Mouse (Mus musculus): ENCODE data around the gene Tlcd1.

Tlcd1 gene

GRCm38 (mm10) chr11:78161169-78161568 lies 15.3 kb upstream of the Tlcd1 start:
- CTCF ChIA-PET: no interaction called here

- CTCF ChIA-PET: interaction anchor here (1.0 kb wide), 2 partner anchors 10 to 15 kb away, joined by 3 read pairs; no protein-coding TSS in a partner anchor
Observed at GRCm38 (mm10) chr11:78161968-78162367, 14.5 kb upstream of the Tlcd1 start.

GRCm38 (mm10) chr11:78162504-78162903 lies 14.0 kb upstream of the Tlcd1 start:
- CTCF ChIA-PET: interaction anchor here (1.0 kb wide), 2 partner anchors 9 to 15 kb away, joined by 3 read pairs; no protein-coding TSS in a partner anchor

GRCm38 (mm10) chr11:78163045-78163444 lies 13.5 kb upstream of the Tlcd1 start:
- CTCF ChIA-PET: interaction anchor here (1.0 kb wide), 1 partner anchor 9 kb away, joined by 3 read pairs; no protein-coding TSS in a partner anchor

GRCm38 (mm10) chr11:78163681-78164603 lies 12.6 kb upstream of the Tlcd1 start:
- CTCF ChIA-PET: interaction anchor here (0.7 kb wide), 1 partner anchor 138 kb away, joined by 3 read pairs; no protein-coding TSS in a partner anchor

GRCm38 (mm10) chr11:78164604-78164923 lies 11.9 kb upstream of the Tlcd1 start:
- CTCF ChIA-PET: interaction anchor here (0.7 kb wide), 1 partner anchor 139 kb away, joined by 3 read pairs; no protein-coding TSS in a partner anchor

GRCm38 (mm10) chr11:78164924-78165760 lies 11.4 kb upstream of the Tlcd1 start, which contains the start of gene Traf4:
Traf4 (minus strand) TSS chr11:78165589.
- CTCF ChIA-PET: interaction anchor here (0.7 kb wide), 1 partner anchor 140 kb away, joined by 3 read pairs; no protein-coding TSS in a partner anchor

GRCm38 (mm10) chr11:78165761-78166109 lies 10.8 kb upstream of the Tlcd1 start:
- CTCF ChIA-PET: no interaction called here

GRCm38 (mm10) chr11:78166161-78166560 lies 10.3 kb upstream of the Tlcd1 start:
- CTCF ChIA-PET: no interaction called here

GRCm38 (mm10) chr11:78166640-78167039 lies 9.9 kb upstream of the Tlcd1 start:
- CTCF ChIA-PET: no interaction called here

GRCm38 (mm10) chr11:78167257-78167959 lies 9.1 kb upstream of the Tlcd1 start:
- CTCF ChIA-PET: interaction anchor here (0.9 kb wide), 1 partner anchor 9 kb away, joined by 3 read pairs; no protein-coding TSS in a partner anchor

GRCm38 (mm10) chr11:78168541-78169468 lies 7.7 kb upstream of the Tlcd1 start:
- CTCF ChIA-PET: interaction anchor here (0.6 kb wide), 1 partner anchor 95 kb away, joined by 3 read pairs; no protein-coding TSS in a partner anchor

GRCm38 (mm10) chr11:78170306-78170705 lies 6.2 kb upstream of the Tlcd1 start:
- CTCF ChIA-PET: no interaction called here

GRCm38 (mm10) chr11:78171328-78171727 lies 5.2 kb upstream of the Tlcd1 start:
- CTCF ChIA-PET: interaction anchor here (0.9 to 1.4 kb wide), 3 partner anchors 9 to 12 kb away, joined by 3 read pairs; no protein-coding TSS in a partner anchor

GRCm38 (mm10) chr11:78172034-78172747 lies 4.3 kb upstream of the Tlcd1 start:
- CTCF ChIA-PET: interaction anchor here (0.9 to 1.4 kb wide), 2 partner anchors 10 to 13 kb away, joined by 3 read pairs; no protein-coding TSS in a partner anchor

- CTCF ChIA-PET: no interaction called here
Observed at GRCm38 (mm10) chr11:78172748-78173383, 3.6 kb upstream of the Tlcd1 start.

- CTCF ChIA-PET: interaction anchor here (0.6 to 0.7 kb wide), 2 partner anchors 15 to 353 kb away, joined by 3 to 5 read pairs; no protein-coding TSS in a partner anchor
Observed at GRCm38 (mm10) chr11:78174506-78174905, 2.0 kb upstream of the Tlcd1 start.

- CTCF ChIA-PET: interaction anchor here (0.6 kb wide), 1 partner anchor 1174 kb away, joined by 8 read pairs; no protein-coding TSS in a partner anchor
Observed at GRCm38 (mm10) chr11:78175771-78176401, 625 bp upstream of the Tlcd1 start.
